Mouse (Mus musculus) monocyte, adult 2 months (primary cell): ENCODE measurements at regions not wholly inside any gene's neighbourhood (a gene's known extent, or its start where the extent isn't known, plus 50 kb on each side); places are given as distances from the start of the nearest gene placed in this dataset.

Source experiments
- DNase-seq, 2 experiments: peaks; one replicate each; pipeline ENCODE4 v3.0.0; 2022; ENCODE audit warnings: low spot score in 2 of 2, low read depth in 1 of 2

- no peak for DNase-seq
Measured at GRCm38 (mm10) chr6:100517662-100518061, 153.3 kb downstream of the Shq1 start.

- DNase-seq, result no peak
Measured at GRCm38 (mm10) chr6:100512676-100513075, 158.3 kb downstream of the Shq1 start.

GRCm38 (mm10) chr6:100510676-100511075 is 160.3 kb downstream of the Shq1 start:
- DNase-seq, result no peak

- DNase-seq, result no peak
Measured at GRCm38 (mm10) chr6:100505506-100506247, 165.3 kb downstream of the Shq1 start.

- DNase-seq, result no peak
Measured at GRCm38 (mm10) chr6:100502961-100503782, 167.8 kb downstream of the Shq1 start.

GRCm38 (mm10) chr6:100502139-100502538 is 168.8 kb downstream of the Shq1 start:
- no peak for DNase-seq

GRCm38 (mm10) chr6:100500741-100501140 is 170.2 kb downstream of the Shq1 start:
- no peak for DNase-seq

- DNase-seq, result no peak
Measured at GRCm38 (mm10) chr6:100500060-100500459, 170.9 kb downstream of the Shq1 start.

- no peak for DNase-seq
Measured at GRCm38 (mm10) chr6:100498861-100499271, 172.1 kb downstream of the Shq1 start.

- DNase-seq, result no peak
Measured at GRCm38 (mm10) chr6:100498126-100498525, 172.8 kb downstream of the Shq1 start.

GRCm38 (mm10) chr6:100496135-100496534 is 174.8 kb downstream of the Shq1 start:
- no peak for DNase-seq

- DNase-seq, result no peak
Measured at GRCm38 (mm10) chr6:100495131-100495530, 175.8 kb downstream of the Shq1 start.

- DNase-seq, result no peak
Measured at GRCm38 (mm10) chr6:100493558-100493957, 177.4 kb downstream of the Shq1 start.

GRCm38 (mm10) chr6:100491811-100492210 is 179.1 kb downstream of the Shq1 start:
- no peak for DNase-seq

- no peak for DNase-seq
Measured at GRCm38 (mm10) chr6:100490920-100491712, 179.8 kb downstream of the Shq1 start.

- DNase-seq, result no peak
Measured at GRCm38 (mm10) chr6:100483836-100484235, 187.1 kb downstream of the Shq1 start.

GRCm38 (mm10) chr6:100483084-100483810 is 187.7 kb downstream of the Shq1 start:
- no peak for DNase-seq

- no peak for DNase-seq
Measured at GRCm38 (mm10) chr6:100482572-100482971, 188.4 kb downstream of the Shq1 start.

GRCm38 (mm10) chr6:100480525-100480924 is 190.4 kb downstream of the Shq1 start:
- DNase-seq, result no peak

GRCm38 (mm10) chr6:100479881-100480280 is 191.1 kb downstream of the Shq1 start:
- DNase-seq, result no peak

GRCm38 (mm10) chr6:100479455-100479854 is 191.5 kb downstream of the Shq1 start:
- no peak for DNase-seq
